Mouse (Mus musculus) liver, embryonic 12.5 days (tissue): Measurements from ENCODE around the gene Rfxank. TPM values are rescaled to one million over a fixed set of nuclear protein-coding genes. Genes with fewer than 3 reads are reported as not detected.

Source experiments
- ATAC-seq: fragments of 200-750 bp; cut with Nextera tagmentation; 2 replicates; pipeline ENCODE4 v1.8.0; 2017; ENCODE audit warnings: moderate number of reproducible peaks, mild to moderate bottlenecking, moderate library complexity
- H3K27ac ChIP-seq: fragments of 300-500 bp; sonication (generic); 2 replicates; pipeline ENCODE4 v1.5.1; 2016; ENCODE audit warnings: mild to moderate bottlenecking
- H3K27me3 ChIP-seq: fragments of 300-500 bp; sonication (generic); replicated peaks from 2 replicates; pipeline ENCODE4 v1.6.1; 2016; ENCODE audit warnings: mild to moderate bottlenecking, moderate library complexity
- H3K36me3 ChIP-seq: fragments of 300-500 bp; sonication (generic); 2 replicates; pipeline ENCODE4 v1.6.1; 2016; ENCODE audit warnings: mild to moderate bottlenecking, moderate library complexity
- H3K4me1 ChIP-seq: fragments of 300-500 bp; sonication (generic); 2 replicates; pipeline ENCODE4 v1.6.1; 2016
- H3K4me2 ChIP-seq: fragments of 300-500 bp; sonication (generic); 2 replicates; pipeline ENCODE4 v1.6.1; 2016; ENCODE audit warnings: mild to moderate bottlenecking, moderate library complexity
- H3K4me3 ChIP-seq: fragments of 300-500 bp; sonication (generic); 2 replicates; pipeline ENCODE4 v1.5.1; 2016; ENCODE audit warnings: mild to moderate bottlenecking, moderate library complexity
- H3K9ac ChIP-seq: fragments of 300-500 bp; sonication (generic); 2 replicates; pipeline ENCODE4 v1.6.1; 2016; ENCODE audit warnings: mild to moderate bottlenecking, moderate library complexity
- H3K9me3 ChIP-seq: fragments of 300-500 bp; sonication (generic); replicated peaks from 2 replicates; pipeline ENCODE4 v1.6.1; 2016; ENCODE audit warnings: mild to moderate bottlenecking, moderate library complexity
- WGBS: fragments of 180-500 bp; shearing (Covaris S2); methylation state at CpG from one replicate; pipeline ENCODE4 v1.1.7; 2016; ENCODE audit not compliant: insufficient replicate concordance; 5-methylcytosine and 5-hydroxymethylcytosine counted together
- polyA plus RNA-seq: library from polyadenylated mRNA; unstranded; fragments of >200 nt; fragmentation: Nextera tagmentation; extraction: Ambion mirVana; gene quantifications from 2 replicates; pipeline ENCODE4 v1.2.1, GENCODE M21; 2016

Rfxank gene
- polyA plus RNA-seq, 1 experiment from 2014 or later = 9.6 TPM

- Histone ChIP-seq H3K9ac (peak overlapping the region; percentile 83), H3K27me3 (no peaks in the 10 kb centered on the region), H3K4me3 (peak overlapping the region; percentile 84), H3K36me3 (peaks cover 62% of the 10 kb centered on the region), H3K9me3 (no peaks in the 10 kb centered on the region), H3K4me2 (peak overlapping the region; percentile 81), H3K27ac (peak overlapping the region; percentile 93), H3K4me1 (peaks cover 27% of the 10 kb centered on the region)
- ATAC-seq = no peak
- 9% methylated on average over 9 of the region's 9 CpGs for WGBS
Measured at GRCm38 (mm10) chr8:70139981-70140380, 1.0 kb upstream of the Rfxank start.

GRCm38 (mm10) chr8:70137890-70138289, 1.1 kb downstream of the Rfxank start:
- Histone ChIP-seq H3K27ac (peak overlapping the region; percentile 85), H3K4me1 (peaks cover 48% of the 10 kb centered on the region), H3K9ac (peak overlapping the region; percentile 78), H3K4me3 (peak overlapping the region; percentile 84), H3K9me3 (no peaks in the 10 kb centered on the region), H3K4me2 (peak overlapping the region; percentile 81), H3K36me3 (peaks cover 62% of the 10 kb centered on the region), H3K27me3 (no peaks in the 10 kb centered on the region)
- WGBS = 58% methylated on average over 4 of the region's 4 CpGs
- ATAC-seq = no peak

GRCm38 (mm10) chr8:70136591-70136990, 2.4 kb downstream of the Rfxank start:
- Histone ChIP-seq H3K9ac (no peak overlapping the region), H3K9me3 (no peaks in the 10 kb centered on the region), H3K4me2 (no peak overlapping the region), H3K36me3 (peaks cover 57% of the 10 kb centered on the region), H3K27ac (no peak overlapping the region), H3K4me1 (peaks cover 61% of the 10 kb centered on the region), H3K4me3 (no peak overlapping the region), H3K27me3 (no peaks in the 10 kb centered on the region)
- WGBS = 70% methylated on average over 4 of the region's 4 CpGs
- no peak for ATAC-seq

GRCm38 (mm10) chr8:70134931-70135330, 4.0 kb downstream of the Rfxank start:
- Histone ChIP-seq H3K4me3 (no peak overlapping the region), H3K9ac (no peak overlapping the region), H3K4me2 (no peak overlapping the region), H3K4me1 (peaks cover 55% of the 10 kb centered on the region), H3K27me3 (no peaks in the 10 kb centered on the region), H3K9me3 (no peaks in the 10 kb centered on the region), H3K27ac (no peak overlapping the region; the same call in 1 of the 2 replicates), H3K36me3 (peaks cover 57% of the 10 kb centered on the region)
- ATAC-seq = no peak
- 76% methylated on average over 9 of the region's 9 CpGs for WGBS

DNA sequence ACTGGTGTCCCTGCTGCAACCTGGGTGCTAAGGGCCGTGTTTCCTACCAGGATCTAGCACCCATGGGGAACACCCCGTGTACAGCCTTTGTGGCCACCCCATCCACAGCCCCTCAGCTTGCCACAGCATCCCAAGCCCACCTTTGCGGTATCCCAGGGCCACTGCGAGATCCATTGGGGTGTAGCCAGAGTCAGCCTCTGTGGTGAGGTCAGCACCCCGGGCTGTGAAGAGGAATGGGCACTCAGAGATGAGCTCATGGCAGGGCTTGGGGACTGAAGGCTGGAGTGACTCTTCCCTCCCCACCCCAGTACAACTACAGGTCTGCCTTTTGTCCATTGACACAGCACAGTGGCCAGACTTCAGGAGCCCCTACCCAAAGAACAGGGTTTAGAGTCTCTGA, 4.9 kb downstream of the Rfxank start:
- Histone ChIP-seq H3K4me2 (no peak overlapping the region), H3K27me3 (no peaks in the 10 kb centered on the region), H3K9me3 (no peaks in the 10 kb centered on the region), H3K27ac (0 out of 2 replicates have a peak overlapping the region, but pooled peaks have one; percentile 0), H3K36me3 (peaks cover 57% of the 10 kb centered on the region), H3K4me3 (no peak overlapping the region), H3K9ac (no peak overlapping the region), H3K4me1 (peaks cover 59% of the 10 kb centered on the region)
- ATAC-seq = no peak
- 81% methylated on average over 5 of the region's 5 CpGs for WGBS

DNA sequence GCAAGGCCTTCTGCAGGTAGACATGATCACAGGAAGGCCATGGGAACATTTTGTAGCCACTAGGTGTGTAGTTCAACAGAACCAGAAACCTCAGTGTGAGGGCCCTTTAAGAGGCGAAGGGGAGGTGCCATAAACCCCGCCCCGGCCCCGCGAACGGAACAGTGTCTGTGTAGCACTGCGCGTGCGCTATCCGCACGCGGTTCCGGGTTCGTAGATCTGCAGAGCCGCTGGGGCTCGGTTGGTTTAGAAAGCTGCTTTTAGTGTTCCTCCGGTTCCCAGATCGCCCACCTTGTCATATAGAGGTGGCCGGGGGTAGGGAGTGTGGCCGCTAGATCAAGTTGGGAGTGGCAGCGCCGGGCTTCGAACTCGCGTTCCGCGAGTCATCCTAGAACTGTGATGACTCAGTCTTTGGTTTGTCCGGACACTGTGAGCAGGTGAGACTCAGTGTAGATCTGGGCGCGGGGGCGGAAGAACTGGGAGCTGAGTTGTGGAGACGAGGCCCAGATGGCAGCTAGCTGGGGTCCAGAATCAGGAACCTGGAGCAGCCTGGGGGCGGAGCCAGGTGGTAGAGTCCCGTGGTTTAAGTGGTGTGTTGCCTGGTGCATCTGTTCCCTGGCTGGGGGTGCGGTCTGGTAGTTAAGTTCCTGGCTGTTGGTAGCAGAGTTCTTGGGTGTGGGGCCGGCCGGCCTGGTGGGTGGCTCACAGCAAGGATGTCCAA, 7.6 kb downstream of the Rfxank start, which contains the start of gene Nr2c2ap:
Gene Nr2c2ap, plus strand, starts transcription at position 168 of the 718 bp plus-strand sequence.
- peak; percentile 85 for ATAC-seq
- Histone ChIP-seq H3K4me2 (peak within 1 kb of the TSS; percentile 79), H3K27me3 (no peaks in the 10 kb centered on the region), H3K27ac (peak within 1 kb of the TSS; percentile 65), H3K4me1 (peaks cover 48% of the 10 kb centered on the region), H3K9ac (peak within 1 kb of the TSS; percentile 77), H3K9me3 (no peaks in the 10 kb centered on the region), H3K36me3 (peaks cover 42% of the 10 kb centered on the region), H3K4me3 (peak within 1 kb of the TSS; percentile 77)
- WGBS = under 1% methylated on average over 37 of the region's 37 CpGs

DNA sequence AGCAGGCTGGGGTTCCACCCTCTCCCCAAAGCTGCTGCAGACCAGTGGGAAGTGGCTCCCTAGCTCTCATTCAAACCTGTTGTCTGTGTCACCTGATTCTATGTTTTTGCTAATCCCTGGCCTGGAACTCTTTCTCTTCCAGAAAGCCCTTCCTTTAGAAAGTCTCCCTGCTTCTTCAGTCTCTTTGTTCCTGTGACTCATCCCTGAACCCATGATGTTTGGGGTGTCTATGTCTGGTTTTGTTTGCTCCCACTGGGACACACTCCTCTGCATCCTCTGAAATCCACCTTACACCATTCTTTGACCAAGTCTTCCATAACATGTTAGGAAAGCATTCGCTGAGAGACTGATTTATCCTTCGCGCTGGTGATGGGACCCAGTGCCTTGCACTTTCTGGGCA, 8.9 kb downstream of the Rfxank start:
- no peak overlapping the region for H3K4me3 ChIP-seq
- no peak overlapping the region for H3K27ac ChIP-seq
- H3K9me3 ChIP-seq = no peaks in the 10 kb centered on the region
- H3K4me1 ChIP-seq = peaks cover 47% of the 10 kb centered on the region
- H3K4me2 ChIP-seq = no peak overlapping the region
- peaks cover 29% of the 10 kb centered on the region for H3K36me3 ChIP-seq
- WGBS = 72% methylated on average over 3 of the region's 3 CpGs
- no peak for ATAC-seq
- no peak overlapping the region for H3K9ac ChIP-seq
- peaks cover 10% of the 10 kb centered on the region for H3K27me3 ChIP-seq

GRCm38 (mm10) chr8:70129309-70129952, 9.5 kb downstream of the Rfxank start:
- Histone ChIP-seq H3K9ac (no peak overlapping the region), H3K27ac (no peak overlapping the region), H3K9me3 (no peaks in the 10 kb centered on the region), H3K4me3 (no peak overlapping the region), H3K27me3 (peaks cover 17% of the 10 kb centered on the region), H3K4me1 (peaks cover 40% of the 10 kb centered on the region), H3K4me2 (no peak overlapping the region), H3K36me3 (peaks cover 23% of the 10 kb centered on the region)
- 66% methylated on average over 9 of the region's 9 CpGs for WGBS
- no peak for ATAC-seq

DNA sequence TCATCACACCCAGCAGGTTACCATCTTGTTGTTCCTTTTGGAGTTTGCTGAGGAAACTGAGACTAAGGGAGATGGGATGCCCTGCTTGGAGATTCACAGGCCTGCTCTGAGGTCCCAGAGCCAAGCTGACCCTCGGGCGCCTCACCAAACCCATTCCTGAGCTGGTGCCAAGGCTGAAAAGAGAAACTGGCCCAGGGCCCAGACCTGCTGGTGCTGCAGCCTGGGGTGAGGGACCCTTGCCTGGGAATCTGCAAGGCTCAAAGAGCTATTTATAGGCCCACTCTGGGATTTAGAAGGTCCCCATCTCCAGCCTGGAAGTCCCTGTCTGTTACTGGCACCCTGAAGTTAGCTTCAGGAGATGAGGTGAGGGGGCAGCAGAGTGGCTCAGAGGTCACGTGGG, 10.5 kb downstream of the Rfxank start:
- peaks cover 13% of the 10 kb centered on the region for H3K36me3 ChIP-seq
- no peaks in the 10 kb centered on the region for H3K9me3 ChIP-seq
- ATAC-seq = no peak
- peaks cover 30% of the 10 kb centered on the region for H3K4me1 ChIP-seq
- H3K4me3 ChIP-seq = no peak overlapping the region
- no peak overlapping the region for H3K9ac ChIP-seq
- no peak overlapping the region for H3K4me2 ChIP-seq
- peaks cover 27% of the 10 kb centered on the region for H3K27me3 ChIP-seq
- 60% methylated on average over 3 of the region's 3 CpGs for WGBS
- no peak overlapping the region for H3K27ac ChIP-seq

DNA sequence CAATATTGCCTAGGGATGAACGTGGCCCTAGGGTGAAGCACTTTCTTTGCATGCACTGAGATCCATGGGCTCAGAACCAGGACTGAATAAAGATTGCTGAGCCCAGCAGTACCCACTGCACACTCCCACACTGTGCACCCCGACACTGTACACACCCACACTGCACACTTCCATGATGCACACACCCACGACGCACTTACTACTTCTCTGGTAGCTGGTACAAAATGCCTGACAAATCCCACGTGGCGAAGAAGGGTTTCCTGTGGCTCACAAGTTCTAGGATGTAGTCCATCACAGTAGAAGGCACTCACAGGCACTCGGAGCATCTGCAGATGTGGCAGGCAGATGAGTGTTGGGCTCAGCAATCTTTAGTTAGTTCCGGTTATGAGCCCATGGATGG, 14.0 kb downstream of the Rfxank start:
- 46% methylated on average over 8 of the region's 8 CpGs for WGBS
- no peak overlapping the region for H3K9ac ChIP-seq
- no peak overlapping the region for H3K4me2 ChIP-seq

GRCm38 (mm10) chr8:70122863-70123262, 16.1 kb downstream of the Rfxank start:
- Histone ChIP-seq H3K4me2 (no peak overlapping the region), H3K9ac (no peak overlapping the region), H3K27me3 (peaks cover 80% of the 10 kb centered on the region), H3K9me3 (no peaks in the 10 kb centered on the region), H3K27ac (no peak overlapping the region), H3K36me3 (no peaks in the 10 kb centered on the region), H3K4me3 (no peak overlapping the region), H3K4me1 (0 out of 2 replicates have a peak, but pooled peaks cover 4% of the 10 kb centered on the region)
- 0 out of 2 replicates have a peak, but pooled peaks have one; percentile 35 for ATAC-seq
- WGBS = 46% methylated on average over 2 of the region's 2 CpGs

More for the DNA sequence above, 14.0 kb downstream of the Rfxank start:
- H3K4me1 ChIP-seq = peaks cover 9% of the 10 kb centered on the region
- H3K9me3 ChIP-seq = no peaks in the 10 kb centered on the region
- no peak overlapping the region for H3K4me3 ChIP-seq
- H3K36me3 ChIP-seq = no peaks in the 10 kb centered on the region
- ATAC-seq = no peak
- H3K27ac ChIP-seq = no peak overlapping the region
- peaks cover 59% of the 10 kb centered on the region for H3K27me3 ChIP-seq

GRCm38 (mm10) chr8:70120667-70121066, 18.3 kb downstream of the Rfxank start, which contains the start of gene Ncan:
TSS of gene Ncan (minus strand) at chr8:70120873.
- Histone ChIP-seq H3K4me1 (0 out of 2 replicates have a peak, but pooled peaks cover 4% of the 10 kb centered on the region), H3K9me3 (no peaks in the 10 kb centered on the region), H3K9ac (no peak within 1 kb of the TSS), H3K4me3 (no peak within 1 kb of the TSS), H3K27ac (no peak within 1 kb of the TSS), H3K4me2 (no peak within 1 kb of the TSS), H3K27me3 (peaks cover 98% of the 10 kb centered on the region), H3K36me3 (no peaks in the 10 kb centered on the region)
- 0 out of 2 replicates have a peak, but pooled peaks have one; percentile 27 for ATAC-seq
- 6% methylated on average over 19 of the region's 19 CpGs for WGBS
